Mouse (Mus musculus): ENCODE measurements at regions not wholly inside any gene's neighbourhood (a gene's known extent, or its start where the extent isn't known, plus 50 kb on each side); places are given as distances from the start of the nearest gene placed in this dataset.

GRCm38 (mm10) chr9:52272668-52273067 is 104.3 kb upstream of the Zc3h12c start:
- TF ChIP-seq UBTF (IDR thresholded peaks at IDR 0.05; ENCODE audit: borderline replicate concordance, insufficient read depth, low read depth, low read length) (no peak), ZNF384 (IDR thresholded peaks at IDR 0.05; ENCODE audit: low read depth, low read length) (no peak), E2F4 (IDR thresholded peaks at IDR 0.05; ENCODE audit: borderline replicate concordance, low read depth, low read length) (no peak), EP300 (IDR thresholded peaks at IDR 0.05; ENCODE audit: low read depth in 1 of 2, low read length in 2 of 2) (no peak), MEF2A (IDR thresholded peaks at IDR 0.05; ENCODE audit: extremely low read depth, insufficient replicate concordance, low read depth, low read length, poor library complexity, severe bottlenecking) (no peak)
